Mouse (Mus musculus): ENCODE data around the gene Tex10. TPM values are rescaled to one million over a fixed set of nuclear protein-coding genes. Genes with fewer than 3 reads are reported as not detected.

Gene Tex10
- 56.9 and 57.5 TPM in 2 replicates for polyA plus RNA-seq (2015; fragmentation: Nextera tagmentation; extraction: Ambion mirVana)

DNA sequence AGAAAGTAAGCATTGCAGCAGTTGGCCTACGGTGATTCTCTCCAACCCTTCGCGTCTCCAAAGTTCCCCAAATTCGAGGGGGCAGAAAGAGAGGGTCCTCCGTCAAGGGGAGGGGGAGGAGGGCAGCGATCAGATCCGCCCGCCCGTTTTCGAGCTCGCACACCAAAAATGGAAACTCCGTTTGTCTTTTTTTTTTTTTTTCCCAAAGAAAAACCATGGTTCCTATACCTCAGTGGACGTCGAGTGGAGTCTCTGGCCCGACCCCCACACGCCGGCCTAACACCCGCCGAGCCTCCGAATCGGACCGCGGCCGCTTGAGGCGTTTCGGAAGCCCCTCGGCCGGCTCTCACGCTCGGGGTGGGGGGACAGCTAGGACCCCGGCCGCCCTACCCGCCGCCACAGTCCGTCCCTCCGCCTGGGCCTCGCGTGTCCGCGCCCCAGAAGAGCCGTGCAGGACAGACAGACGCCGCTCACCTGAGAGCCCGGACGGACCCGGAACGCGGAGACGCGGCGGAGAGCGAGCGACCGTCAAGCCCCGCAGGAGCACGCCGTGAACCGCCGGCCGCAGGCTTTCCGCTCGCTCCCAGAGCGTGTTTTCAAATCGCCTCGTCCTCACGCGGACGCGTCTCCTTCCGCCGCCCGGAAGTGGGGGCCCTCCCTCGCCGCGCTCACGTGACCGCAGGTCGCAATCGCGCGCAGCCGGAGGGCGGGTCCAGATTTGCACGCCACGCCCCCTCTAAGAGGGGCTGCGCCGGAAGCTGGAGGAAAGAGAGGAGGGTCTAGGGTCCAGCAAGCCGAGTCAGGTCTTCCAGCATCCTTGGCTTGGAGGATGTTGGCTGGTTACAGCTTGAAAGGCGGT is at the start of gene Tex10:
Gene Tex10 (minus strand): TSS at position 668 of the 859 bp plus-strand sequence.
- peak; percentile 96 for ATAC-seq (ENCODE audit: low FRiP score, low TSS enrichment)
- Histone ChIP-seq H3K4me3 (ENCODE audit: low read length) (peak within 1 kb of the TSS; percentile 98), H3K4me1 (ENCODE audit: insufficient read depth, low read length) (peaks cover 13% of the 10 kb centered on the region), H3K9me3 (ENCODE audit: low read length) (no peaks in the 10 kb centered on the region), H3K9ac (replicated peaks; ENCODE audit: low read length) (peak within 1 kb of the TSS; percentile 96), H3K27me3 (ENCODE audit: insufficient read depth, low read length) (no peaks in the 10 kb centered on the region), H3K36me3 (ENCODE audit: insufficient read depth, low read length) (peaks cover 7% of the 10 kb centered on the region), H3K27ac (ENCODE audit: low read length) (peak within 1 kb of the TSS; percentile 90), H3K4me2 (replicated peaks; ENCODE audit: low read depth, low read length) (peak within 1 kb of the TSS; percentile 77)
- WGBS: under 1% methylated on average over 89 of the region's 89 CpGs

- Histone ChIP-seq H3K27ac (ENCODE audit: low read length) (no peak overlapping the region), H3K27me3 (ENCODE audit: insufficient read depth, low read length) (no peaks in the 10 kb centered on the region), H3K4me2 (replicated peaks; ENCODE audit: low read depth, low read length) (no peak overlapping the region), H3K9me3 (ENCODE audit: low read length) (no peaks in the 10 kb centered on the region), H3K4me1 (ENCODE audit: insufficient read depth, low read length) (no peaks in the 10 kb centered on the region), H3K4me3 (ENCODE audit: low read length) (no peak overlapping the region), H3K36me3 (ENCODE audit: insufficient read depth, low read length) (no peaks in the 10 kb centered on the region), H3K9ac (replicated peaks; ENCODE audit: low read length) (no peak overlapping the region)
- no peak for ATAC-seq (ENCODE audit: low FRiP score, low TSS enrichment)
- WGBS: 25% methylated on average over 2 of the region's 2 CpGs
Observed at GRCm38 (mm10) chr4:48510861-48511260, 37.6 kb upstream of the Tex10 start.

GRCm38 (mm10) chr4:48492510-48492909 is 19.3 kb upstream of the Tex10 start:
- Histone ChIP-seq H3K27ac (ENCODE audit: low read length) (no peak overlapping the region), H3K4me1 (ENCODE audit: insufficient read depth, low read length) (no peaks in the 10 kb centered on the region; the same call in 1 of the 2 replicates), H3K9me3 (ENCODE audit: low read length) (no peaks in the 10 kb centered on the region), H3K4me3 (ENCODE audit: low read length) (no peak overlapping the region), H3K27me3 (ENCODE audit: insufficient read depth, low read length) (no peaks in the 10 kb centered on the region), H3K9ac (replicated peaks; ENCODE audit: low read length) (no peak overlapping the region), H3K4me2 (replicated peaks; ENCODE audit: low read depth, low read length) (no peak overlapping the region), H3K36me3 (ENCODE audit: insufficient read depth, low read length) (no peaks in the 10 kb centered on the region)
- ATAC-seq (ENCODE audit: low FRiP score, low TSS enrichment): no peak
- WGBS: 58% methylated on average over 2 of the region's 2 CpGs

- Histone ChIP-seq H3K27me3 (ENCODE audit: insufficient read depth, low read length) (no peaks in the 10 kb centered on the region), H3K9ac (replicated peaks; ENCODE audit: low read length) (peak overlapping the region; percentile 46), H3K36me3 (ENCODE audit: insufficient read depth, low read length) (no peaks in the 10 kb centered on the region), H3K4me2 (replicated peaks; ENCODE audit: low read depth, low read length) (peak overlapping the region; percentile 49), H3K4me1 (ENCODE audit: insufficient read depth, low read length) (no peaks in the 10 kb centered on the region; the same call in 1 of the 2 replicates), H3K4me3 (ENCODE audit: low read length) (peak overlapping the region; percentile 35), H3K27ac (ENCODE audit: low read length) (no peak overlapping the region), H3K9me3 (ENCODE audit: low read length) (no peaks in the 10 kb centered on the region)
- ATAC-seq (ENCODE audit: low FRiP score, low TSS enrichment): peak; percentile 89
- WGBS: 10% methylated on average over 14 of the region's 14 CpGs
Observed at GRCm38 (mm10) chr4:48491290-48491743, 18.1 kb upstream of the Tex10 start.

GRCm38 (mm10) chr4:48488916-48489315 is 15.7 kb upstream of the Tex10 start:
- Histone ChIP-seq H3K9ac (replicated peaks; ENCODE audit: low read length) (no peak overlapping the region), H3K4me1 (ENCODE audit: insufficient read depth, low read length) (no peaks in the 10 kb centered on the region; the same call in 1 of the 2 replicates), H3K4me3 (ENCODE audit: low read length) (no peak overlapping the region), H3K9me3 (ENCODE audit: low read length) (no peaks in the 10 kb centered on the region), H3K27me3 (ENCODE audit: insufficient read depth, low read length) (no peaks in the 10 kb centered on the region), H3K4me2 (replicated peaks; ENCODE audit: low read depth, low read length) (no peak overlapping the region), H3K36me3 (ENCODE audit: insufficient read depth, low read length) (no peaks in the 10 kb centered on the region), H3K27ac (ENCODE audit: low read length) (no peak overlapping the region)
- ATAC-seq (ENCODE audit: low FRiP score, low TSS enrichment): no peak
- WGBS: 87% methylated on average over 2 of the region's 2 CpGs

DNA sequence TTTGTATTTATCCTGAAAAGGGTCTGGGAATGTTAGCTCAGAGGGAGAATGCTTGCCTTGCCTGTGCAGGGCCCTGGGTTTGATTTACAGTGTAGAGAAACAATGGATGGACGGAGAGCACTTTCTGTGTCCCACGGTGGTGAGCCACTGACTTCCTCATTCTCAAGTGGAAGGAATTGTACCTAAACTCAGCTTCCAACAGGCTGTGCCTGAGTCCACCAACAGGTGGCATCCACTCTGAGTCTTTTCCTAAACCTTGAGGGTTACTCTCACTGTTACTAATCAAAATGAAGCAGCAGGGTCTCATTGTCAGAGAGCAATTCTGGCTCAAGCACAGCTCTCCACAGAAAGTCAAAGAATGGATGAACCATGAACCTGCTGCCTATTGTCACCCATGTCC is 8.0 kb upstream of the Tex10 start:
- H3K36me3 ChIP-seq (ENCODE audit: insufficient read depth, low read length): no peaks in the 10 kb centered on the region
- H3K4me2 ChIP-seq (replicated peaks; ENCODE audit: low read depth, low read length): no peak overlapping the region
- no peak for ATAC-seq (ENCODE audit: low FRiP score, low TSS enrichment)
- no peak overlapping the region for H3K4me3 ChIP-seq (ENCODE audit: low read length)
- 8% methylated on average over 2 of the region's 2 CpGs for WGBS
- H3K9ac ChIP-seq (replicated peaks; ENCODE audit: low read length): no peak overlapping the region
- H3K27me3 ChIP-seq (ENCODE audit: insufficient read depth, low read length): no peaks in the 10 kb centered on the region
- H3K27ac ChIP-seq (ENCODE audit: low read length): no peak overlapping the region
- H3K9me3 ChIP-seq (ENCODE audit: low read length): peaks cover 5% of the 10 kb centered on the region; the same call in 1 of the 2 replicates
- H3K4me1 ChIP-seq (ENCODE audit: insufficient read depth, low read length): no peaks in the 10 kb centered on the region

GRCm38 (mm10) chr4:48473651-48474011 is 372 bp upstream of the Tex10 start:
- H3K27me3 ChIP-seq (ENCODE audit: insufficient read depth, low read length): no peaks in the 10 kb centered on the region
- H3K9me3 ChIP-seq (ENCODE audit: low read length): peaks cover under 1% of the 10 kb centered on the region; the same call in 1 of the 2 replicates
- H3K4me2 ChIP-seq (replicated peaks; ENCODE audit: low read depth, low read length): peak overlapping the region; percentile 77
- H3K4me1 ChIP-seq (ENCODE audit: insufficient read depth, low read length): peaks cover 13% of the 10 kb centered on the region
- peak overlapping the region; percentile 98 for H3K4me3 ChIP-seq (ENCODE audit: low read length)
- 87% methylated on average over 2 of the region's 2 CpGs for WGBS
- H3K9ac ChIP-seq (replicated peaks; ENCODE audit: low read length): peak overlapping the region; percentile 96; the same call in 1 of the 2 replicates
- H3K27ac ChIP-seq (ENCODE audit: low read length): peak overlapping the region; percentile 58; the same call in 1 of the 2 replicates
- peaks cover 1% of the 10 kb centered on the region for H3K36me3 ChIP-seq (ENCODE audit: insufficient read depth, low read length)
- no peak; the same call in 1 of the 2 replicates for ATAC-seq (ENCODE audit: low FRiP score, low TSS enrichment)

- no peak for ATAC-seq (ENCODE audit: low FRiP score, low TSS enrichment)
Observed at GRCm38 (mm10) chr4:48472052-48472791, 1.0 kb downstream of the Tex10 start.

GRCm38 (mm10) chr4:48470977-48471376 is 2.3 kb downstream of the Tex10 start:
- peak overlapping the region; percentile 12; the same call in 1 of the 2 replicates for H3K4me3 ChIP-seq (ENCODE audit: low read length)
- H3K27me3 ChIP-seq (ENCODE audit: insufficient read depth, low read length): no peaks in the 10 kb centered on the region
- H3K36me3 ChIP-seq (ENCODE audit: insufficient read depth, low read length): peaks cover 16% of the 10 kb centered on the region
- H3K27ac ChIP-seq (ENCODE audit: low read length): no peak overlapping the region
- ATAC-seq (ENCODE audit: low FRiP score, low TSS enrichment): no peak
- H3K4me2 ChIP-seq (replicated peaks; ENCODE audit: low read depth, low read length): peak overlapping the region; percentile 22; the same call in 1 of the 2 replicates
- 65% methylated on average over 1 of the region's 1 CpGs for WGBS
- H3K4me1 ChIP-seq (ENCODE audit: insufficient read depth, low read length): peaks cover 13% of the 10 kb centered on the region
- no peaks in the 10 kb centered on the region for H3K9me3 ChIP-seq (ENCODE audit: low read length)
- H3K9ac ChIP-seq (replicated peaks; ENCODE audit: low read length): no peak overlapping the region

More at GRCm38 (mm10) chr4:48472052-48472791, 1.0 kb downstream of the Tex10 start:
- Histone ChIP-seq H3K27me3 (ENCODE audit: insufficient read depth, low read length) (no peaks in the 10 kb centered on the region), H3K9me3 (ENCODE audit: low read length) (no peaks in the 10 kb centered on the region), H3K36me3 (ENCODE audit: insufficient read depth, low read length) (peaks cover 10% of the 10 kb centered on the region), H3K9ac (replicated peaks; ENCODE audit: low read length) (peak overlapping the region; percentile 96), H3K27ac (ENCODE audit: low read length) (peak overlapping the region; percentile 90), H3K4me2 (replicated peaks; ENCODE audit: low read depth, low read length) (peak overlapping the region; percentile 77), H3K4me1 (ENCODE audit: insufficient read depth, low read length) (peaks cover 13% of the 10 kb centered on the region), H3K4me3 (ENCODE audit: low read length) (peak overlapping the region; percentile 98)
- 11% methylated on average over 12 of the region's 12 CpGs for WGBS
